Mouse (Mus musculus): Measurements from ENCODE around the gene 9930021J03Rik.

- TF ChIP-seq CTCF (IDR thresholded peaks at IDR 0.05; ENCODE audit: control insufficient read depth, insufficient read depth, insufficient replicate concordance, low read depth, low read length) (no peak), POLR2A (IDR thresholded peaks at IDR 0.05; ENCODE audit: control insufficient read depth, low read depth, low read length) (no peak)
Measured at GRCm38 (mm10) chr19:29668135-29668534, 137.7 kb downstream of the 9930021J03Rik start.
